Mouse (Mus musculus) small intestine, adult 2 months (tissue): ENCODE results near the gene Fcer2a. TPM values are rescaled to one million over a fixed set of nuclear protein-coding genes. Genes with fewer than 3 reads are reported as not detected.

Source experiments
- H3K27ac ChIP-seq: fragments of 200-500 bp; 2 replicates; pipeline ENCODE4 v1.5.1; 2012; ENCODE audit warnings: low read depth, low read length, control low read depth, inconsistent platforms; ENCODE audit not compliant: insufficient read depth
- H3K27me3 ChIP-seq: fragments of 200-500 bp; 2 replicates; pipeline ENCODE4 v1.6.1; 2012; ENCODE audit warnings: mild to moderate bottlenecking, moderate library complexity, low read length, inconsistent platforms; ENCODE audit not compliant: control insufficient read depth, insufficient read depth
- H3K36me3 ChIP-seq: fragments of 200-500 bp; 2 replicates; pipeline ENCODE4 v1.6.1; 2012; ENCODE audit warnings: mild to moderate bottlenecking, low read length, control low read depth, inconsistent platforms; ENCODE audit not compliant: control insufficient read depth, insufficient read depth
- H3K4me1 ChIP-seq: fragments of 200-500 bp; 2 replicates; pipeline ENCODE4 v1.6.1; 2012; ENCODE audit warnings: low read length, inconsistent platforms, mixed read lengths; ENCODE audit not compliant: control insufficient read depth, insufficient read depth, insufficient read length
- H3K4me3 ChIP-seq: fragments of 200-500 bp; 2 replicates; pipeline ENCODE4 v1.5.1; 2012; ENCODE audit warnings: low read depth, mild to moderate bottlenecking, control low read depth, inconsistent platforms, low read length, moderate library complexity
- CTCF ChIP-seq: fragments of 200-500 bp; IDR thresholded peaks from 2 replicates; pipeline ENCODE4 v1.5.1; 2012; ENCODE audit warnings: low read depth, mild to moderate bottlenecking, control low read depth, inconsistent platforms, low read length, moderate library complexity, mixed read lengths; ENCODE audit not compliant: insufficient replicate concordance, insufficient read length; ENCODE audit errors: extremely low read depth
- POLR2A ChIP-seq: fragments of 200-500 bp; IDR thresholded peaks from 2 replicates; pipeline ENCODE4 v1.6.1; 2012; ENCODE audit warnings: low read depth, mild to moderate bottlenecking, control low read depth, inconsistent platforms, low read length, moderate library complexity
- whole genome bisulfite sequencing: fragments of 180-500 bp; shearing (Covaris S2); methylation state at CpG from one replicate; pipeline ENCODE4 v1.1.7; 2018; 5-methylcytosine and 5-hydroxymethylcytosine counted together
- polyA plus RNA-seq: library from polyadenylated mRNA; depleted of rRNA; stranded (reverse); fragments of >200 nt; gene quantifications from 2 replicates; pipeline ENCODE4 v1.2.3, GENCODE M21; 2012; rRNA removed

Gene Fcer2a
- polyA plus RNA-seq, 1 experiment = 4.4 TPM

GRCm38 (mm10) chr8:3648268-3648667 lies 45.7 kb downstream of the Fcer2a start:
- H3K4me3 ChIP-seq = no peak overlapping the region
- no peaks in the 10 kb centered on the region for H3K27me3 ChIP-seq
- 49% methylated on average over 2 of the region's 2 CpGs for WGBS
- H3K36me3 ChIP-seq = no peaks in the 10 kb centered on the region
- no peak overlapping the region for H3K27ac ChIP-seq
- peaks cover 2% of the 10 kb centered on the region; the same call in 1 of the 2 replicates for H3K4me1 ChIP-seq
- TF ChIP-seq POLR2A (no peak), CTCF (no peak)

DNA sequence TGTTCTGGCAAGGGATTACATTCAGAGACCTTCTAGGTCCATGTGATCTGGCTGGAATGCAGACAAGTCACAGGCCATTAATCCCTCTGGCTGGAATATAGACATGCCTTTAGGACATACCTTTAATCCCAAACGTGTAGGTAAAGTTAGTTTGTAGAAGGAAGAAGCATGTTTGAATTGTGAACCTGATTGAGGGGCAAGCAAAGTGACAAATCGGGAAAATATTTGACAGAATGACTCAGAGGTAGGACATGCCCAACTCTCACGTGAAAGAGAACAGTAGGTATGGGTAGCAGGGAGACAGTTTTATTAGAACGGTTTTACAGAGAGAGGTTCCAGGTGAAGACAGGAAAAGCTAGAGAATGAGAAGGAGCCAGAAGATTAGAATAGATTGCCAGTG lies 46.4 kb downstream of the Fcer2a start:
- no peak for TF ChIP-seq POLR2A
- TF ChIP-seq CTCF = no peak
- Histone ChIP-seq H3K27ac (no peak overlapping the region), H3K27me3 (no peaks in the 10 kb centered on the region), H3K4me3 (no peak overlapping the region), H3K4me1 (peaks cover 2% of the 10 kb centered on the region; the same call in 1 of the 2 replicates), H3K36me3 (peaks cover 3% of the 10 kb centered on the region; the same call in 1 of the 2 replicates)
- WGBS = 64% methylated on average over 4 of the region's 4 CpGs

DNA sequence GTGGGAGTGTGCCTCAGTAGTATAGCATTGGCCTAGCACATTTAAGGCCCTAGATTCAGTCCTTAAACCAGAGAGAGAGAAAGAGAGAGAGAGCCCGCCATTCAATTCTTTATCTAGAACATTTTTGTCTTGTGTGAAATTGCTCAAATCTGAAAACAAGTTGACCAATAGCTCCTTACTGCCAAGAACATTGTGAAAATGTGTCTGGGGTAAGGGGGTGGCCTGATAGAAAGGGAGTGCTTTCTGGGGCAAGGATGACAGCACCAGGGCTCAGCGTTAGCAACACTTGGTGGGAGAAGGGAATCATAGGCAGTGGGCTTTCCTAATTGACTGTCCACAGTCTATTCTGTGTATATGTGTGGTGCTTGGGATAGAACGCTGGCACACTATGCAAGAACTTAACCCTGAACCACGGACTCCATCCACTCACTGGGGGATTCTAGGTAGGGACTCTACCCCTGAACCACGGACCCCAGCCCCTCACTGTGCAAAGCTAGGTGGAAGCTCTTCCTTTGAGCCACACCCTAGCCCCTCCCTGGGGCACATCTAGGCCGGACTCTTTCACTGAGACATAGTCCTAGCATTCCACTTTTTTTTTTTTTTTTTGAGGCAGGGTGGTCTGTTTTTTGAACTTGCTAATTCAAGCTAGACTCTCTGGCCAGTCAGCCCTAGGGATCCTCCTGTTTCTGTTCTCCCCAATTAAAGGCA lies 47.0 kb downstream of the Fcer2a start:
- Histone ChIP-seq H3K4me1 (peaks cover 2% of the 10 kb centered on the region; the same call in 1 of the 2 replicates), H3K27me3 (no peaks in the 10 kb centered on the region), H3K4me3 (no peak overlapping the region), H3K36me3 (peaks cover 9% of the 10 kb centered on the region), H3K27ac (no peak overlapping the region)
- TF ChIP-seq CTCF = no peak
- TF ChIP-seq POLR2A = no peak
- 78% methylated on average over 6 of the region's 6 CpGs for WGBS

GRCm38 (mm10) chr8:3645804-3646203 lies 48.2 kb downstream of the Fcer2a start:
- peaks cover 2% of the 10 kb centered on the region; the same call in 1 of the 2 replicates for H3K4me1 ChIP-seq
- TF ChIP-seq CTCF (peak; percentile 36; the same call in 1 of the 2 replicates), POLR2A (no peak)
- peaks cover 21% of the 10 kb centered on the region for H3K36me3 ChIP-seq
- H3K27ac ChIP-seq = no peak overlapping the region
- 9% methylated on average over 5 of the region's 5 CpGs for WGBS
- no peaks in the 10 kb centered on the region for H3K27me3 ChIP-seq
- no peak overlapping the region for H3K4me3 ChIP-seq

Other genes with a start within 250 kb of the Fcer2a start
- gene Pex11g, start 226.5 kb downstream of the Fcer2a start, polyA plus RNA-seq = 9.6 and 13.0 TPM in 2 replicates
- 0.08 and 0.11 TPM in 2 replicates for gene Tex45, start 223.3 kb downstream of the Fcer2a start, polyA plus RNA-seq
- 20.2 and 40.0 TPM in 2 replicates for gene Zfp358, start 201.0 kb downstream of the Fcer2a start, polyA plus RNA-seq
- 123 and 389 TPM in 2 replicates for gene Mcoln1, start 193.7 kb downstream of the Fcer2a start, polyA plus RNA-seq
- gene Pnpla6, start 178.8 kb downstream of the Fcer2a start, polyA plus RNA-seq = 40.3 and 88.6 TPM in 2 replicates
- gene C330021F23Rik, start 126.2 kb downstream of the Fcer2a start, polyA plus RNA-seq = 0.51 and 3.4 TPM in 2 replicates
- 58.8 and 136 TPM in 2 replicates for gene Camsap3, start 106.9 kb downstream of the Fcer2a start, polyA plus RNA-seq
- gene Xab2, start 72.9 kb downstream of the Fcer2a start, polyA plus RNA-seq = 18.1 and 44.3 TPM in 2 replicates
- 1.8 and 2.5 TPM in 2 replicates for gene Pet100, start 72.6 kb downstream of the Fcer2a start, polyA plus RNA-seq
- gene Pcp2, start 68.6 kb downstream of the Fcer2a start, polyA plus RNA-seq = not detected in 2 replicates
- gene Stxbp2, start 63.2 kb downstream of the Fcer2a start, polyA plus RNA-seq = 134 and 330 TPM in 2 replicates
- gene Retn, start 38.4 kb downstream of the Fcer2a start, polyA plus RNA-seq = 0.23 and 0.38 TPM in 2 replicates
- gene Mcemp1, start 28.4 kb downstream of the Fcer2a start, polyA plus RNA-seq = 0.14 TPM in 1 of 2 replicates, not detected in the other
- 1.6 TPM in 1 of 2 replicates, not detected in the other for gene Fcor, start 21.8 kb downstream of the Fcer2a start, polyA plus RNA-seq
- 17.9 and 32.1 TPM in 2 replicates for gene Trappc5, start 17.9 kb downstream of the Fcer2a start, polyA plus RNA-seq
- 0.11 TPM in 1 of 2 replicates, not detected in the other for gene Clec4g, start 26.5 kb upstream of the Fcer2a start, polyA plus RNA-seq
- 0.46 and 0.91 TPM in 2 replicates for gene Cd209a, start 54.8 kb upstream of the Fcer2a start, polyA plus RNA-seq
- not detected in 2 replicates for gene Cd209e, start 160.1 kb upstream of the Fcer2a start, polyA plus RNA-seq
- gene Cd209d, start 184.4 kb upstream of the Fcer2a start, polyA plus RNA-seq = 0.56 TPM in 1 of 2 replicates, not detected in the other
- 0.47 and 0.60 TPM in 2 replicates for gene Cd209b, start 232.7 kb upstream of the Fcer2a start, polyA plus RNA-seq